Mouse (Mus musculus): ENCODE measurements around the gene Fgf4.

GRCm38 (mm10) chr7:144874226-144874625 lies 27.1 kb downstream of the Fgf4 start:
- TF ChIP-seq POLR2A (IDR thresholded peaks at IDR 0.05; ENCODE audit: borderline replicate concordance, insufficient read depth, low read length) (no peak), CTCF (IDR thresholded peaks at IDR 0.05; ENCODE audit: borderline replicate concordance, insufficient read depth, low read depth, low read length) (no peak)
